Mouse (Mus musculus) embryonic facial prominence, embryonic 11.5 days (tissue): ENCODE measurements around the gene Ndufa12. TPM values are rescaled to one million over a fixed set of nuclear protein-coding genes. Genes with fewer than 3 reads are reported as not detected.

ENCODE experiments used
- ATAC-seq: fragments of 200-750 bp; cut with Nextera tagmentation; replicated peaks from 2 replicates; pipeline ENCODE4 v1.8.0; 2017; ENCODE audit warnings: low read depth; ENCODE audit not compliant: insufficient number of reproducible peaks, low FRiP score, low TSS enrichment
- DNase-seq: peaks from one replicate; pipeline ENCODE4 v3.0.0-alpha.2; 2015; ENCODE audit warnings: low spot score
- H3K27ac ChIP-seq: fragments of 300-500 bp; sonication (generic); replicated peaks from 2 replicates; pipeline ENCODE4 v1.5.1; 2014; ENCODE audit warnings: mild to moderate bottlenecking, low read depth, low read length, control low read depth
- H3K27me3 ChIP-seq: fragments of 300-500 bp; sonication (generic); 2 replicates; pipeline ENCODE4 v1.6.1; 2014; ENCODE audit warnings: mild to moderate bottlenecking, low read length, moderate library complexity, mixed read lengths; ENCODE audit not compliant: control insufficient read depth, insufficient read depth
- H3K36me3 ChIP-seq: fragments of 300-500 bp; sonication (generic); replicated peaks from 2 replicates; pipeline ENCODE4 v1.6.1; 2014; ENCODE audit warnings: low read depth, mild to moderate bottlenecking, low read length, moderate library complexity, mixed read lengths; ENCODE audit not compliant: control insufficient read depth, insufficient read depth
- H3K4me1 ChIP-seq: fragments of 300-500 bp; sonication (generic); 2 replicates; pipeline ENCODE4 v1.6.1; 2014; ENCODE audit warnings: low read length, mixed read lengths; ENCODE audit not compliant: control insufficient read depth, insufficient read depth
- H3K4me2 ChIP-seq: fragments of 300-500 bp; sonication (generic); 2 replicates; pipeline ENCODE4 v1.6.1; 2014; ENCODE audit warnings: low read depth, mild to moderate bottlenecking, control low read depth, low read length, moderate library complexity
- H3K4me3 ChIP-seq: fragments of 300-500 bp; sonication (generic); 2 replicates; pipeline ENCODE4 v1.5.1; 2014; ENCODE audit warnings: low read depth, low read length, control low read depth
- H3K9ac ChIP-seq: fragments of 300-500 bp; sonication (generic); replicated peaks from 2 replicates; pipeline ENCODE4 v1.6.1; 2014; ENCODE audit warnings: mild to moderate bottlenecking, control low read depth, low read length
- H3K9me3 ChIP-seq: fragments of 300-500 bp; sonication (generic); replicated peaks from 2 replicates; pipeline ENCODE4 v1.6.1; 2016; ENCODE audit warnings: mild to moderate bottlenecking, low read length, inconsistent platforms, mixed read lengths; ENCODE audit not compliant: control insufficient read depth
- WGBS: fragments of 180-500 bp; shearing (Covaris S2); extraction: QIAGEN DNeasy Blood & Tissue Kit; methylation state at CpG from one replicate; pipeline ENCODE4 v1.1.7; 2014; 5-methylcytosine and 5-hydroxymethylcytosine counted together
- polyA plus RNA-seq: library from polyadenylated mRNA; unstranded; fragments of >200 nt; fragmentation: Nextera tagmentation; extraction: Ambion mirVana; gene quantifications from 2 replicates; pipeline ENCODE4 v1.2.1, GENCODE M21; 2014

Gene Ndufa12
- polyA plus RNA-seq, 1 experiment from 2014 or later, result 485 TPM

DNA sequence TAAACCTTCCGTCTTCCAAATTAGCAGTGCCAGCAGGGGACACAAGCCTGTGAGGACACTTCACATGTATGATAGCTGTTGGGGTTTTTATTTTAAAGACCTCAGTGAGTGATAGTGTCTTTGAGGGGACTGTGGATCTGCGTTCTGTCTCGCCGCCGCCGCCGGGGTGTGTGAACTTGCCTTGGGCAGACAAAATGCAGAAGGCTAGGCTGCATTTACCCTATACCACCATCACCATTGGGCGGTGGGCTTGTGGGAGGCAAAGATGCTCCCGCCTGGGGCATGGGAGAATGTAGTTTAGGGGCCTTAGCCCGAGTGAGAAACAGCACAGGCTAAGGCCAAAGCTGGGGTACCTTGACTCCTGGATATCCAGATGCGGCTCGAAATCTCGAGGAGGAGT is 64.1 kb downstream of the Ndufa12 start:
- Histone ChIP-seq H3K9me3 (no peaks in the 10 kb centered on the region), H3K27ac (no peak overlapping the region), H3K4me2 (no peak overlapping the region), H3K4me1 (no peaks in the 10 kb centered on the region), H3K36me3 (no peaks in the 10 kb centered on the region), H3K27me3 (no peaks in the 10 kb centered on the region), H3K4me3 (no peak overlapping the region), H3K9ac (no peak overlapping the region)
- WGBS, result 90% methylated on average over 13 of the region's 13 CpGs
- ATAC-seq, result no peak
- no peak for DNase-seq

DNA sequence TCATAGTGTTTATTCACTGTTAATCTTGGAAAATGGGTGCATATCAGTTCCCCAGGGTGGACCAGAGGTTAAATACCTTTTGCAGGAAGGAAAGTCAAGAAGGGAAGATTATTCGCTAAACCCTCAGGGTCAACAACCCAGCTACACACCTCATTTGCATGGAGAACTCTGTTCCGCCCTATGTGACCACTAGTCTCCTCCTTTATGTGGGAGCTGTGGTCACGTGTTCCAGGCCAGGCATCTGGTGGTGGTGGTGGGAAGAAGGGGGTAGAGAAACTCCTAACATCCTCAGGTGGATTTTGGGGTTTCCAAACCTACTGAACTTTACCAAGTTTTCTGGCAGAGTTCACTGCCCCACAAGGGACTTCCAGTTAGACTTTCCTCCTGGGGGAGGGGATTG is 64.7 kb downstream of the Ndufa12 start:
- Histone ChIP-seq H3K9me3 (no peaks in the 10 kb centered on the region), H3K27ac (no peak overlapping the region), H3K4me2 (no peak overlapping the region), H3K4me1 (no peaks in the 10 kb centered on the region), H3K4me3 (no peak overlapping the region), H3K36me3 (no peaks in the 10 kb centered on the region), H3K27me3 (no peaks in the 10 kb centered on the region), H3K9ac (no peak overlapping the region)
- 73% methylated on average over 3 of the region's 3 CpGs for WGBS
- ATAC-seq (no peak), DNase-seq (no peak)

DNA sequence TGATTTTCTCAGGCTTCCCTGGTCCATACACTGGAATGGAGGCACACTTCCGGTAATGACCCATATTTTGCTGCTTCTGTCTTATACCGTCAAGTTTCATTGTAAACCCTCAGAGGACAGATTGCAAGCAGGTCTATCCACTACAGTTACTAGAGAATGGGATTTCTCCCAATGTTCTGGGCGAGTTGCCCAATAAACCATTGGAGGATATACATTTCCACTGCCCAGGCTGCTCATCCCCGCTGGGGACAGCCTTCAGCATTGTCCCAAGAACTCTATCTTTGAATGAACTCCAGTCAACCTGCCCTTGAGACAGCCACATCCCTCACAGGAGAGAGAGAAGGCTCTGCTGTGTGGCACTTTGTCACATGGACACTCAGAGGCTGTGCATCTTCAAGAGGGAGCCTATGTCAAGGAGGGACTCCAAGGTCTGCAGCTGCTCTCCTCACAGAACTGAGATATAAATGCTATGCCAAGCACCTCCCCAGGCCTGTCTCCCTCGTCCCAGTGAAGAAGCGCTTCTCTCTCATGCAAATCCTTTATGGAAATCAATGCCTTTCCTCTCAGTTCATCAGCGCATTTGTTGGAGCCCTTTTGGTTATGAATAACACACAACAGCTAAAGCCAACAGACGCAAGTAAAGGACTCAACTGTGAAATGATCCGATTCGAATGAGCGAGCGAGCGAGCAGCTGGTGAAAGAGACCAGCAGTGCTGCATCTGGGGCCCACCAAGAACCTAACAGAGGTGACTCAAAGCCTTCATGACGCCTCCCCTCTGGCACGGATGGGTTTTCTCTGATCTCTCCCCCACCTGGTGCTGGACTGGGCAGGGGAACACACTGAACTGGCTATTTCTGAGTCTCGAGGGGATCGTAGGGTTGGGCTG is 67.4 kb downstream of the Ndufa12 start:
- Histone ChIP-seq H3K27ac (no peak overlapping the region), H3K9ac (no peak overlapping the region), H3K27me3 (no peaks in the 10 kb centered on the region), H3K9me3 (no peaks in the 10 kb centered on the region), H3K4me3 (no peak overlapping the region), H3K4me1 (no peaks in the 10 kb centered on the region), H3K4me2 (no peak overlapping the region), H3K36me3 (no peaks in the 10 kb centered on the region)
- ATAC-seq, result no peak
- no peak for DNase-seq
- 78% methylated on average over 17 of the region's 17 CpGs for WGBS

Other genes with a start within 250 kb of the Ndufa12 start
- 32.9 and 39.0 TPM in 2 replicates for gene Vezt, start 162.9 kb upstream of the Ndufa12 start, polyA plus RNA-seq
- 4.4 TPM in 2 replicates for gene Fgd6, start 162.7 kb upstream of the Ndufa12 start, polyA plus RNA-seq
- gene Nr2c1, start 50.7 kb upstream of the Ndufa12 start, polyA plus RNA-seq, result 13.2 and 13.6 TPM in 2 replicates
- not detected in 2 replicates for gene Gm4792, start 100.0 kb downstream of the Ndufa12 start, polyA plus RNA-seq
- gene Tmcc3, start 113.2 kb downstream of the Ndufa12 start, polyA plus RNA-seq, result 3.0 and 4.1 TPM in 2 replicates